Mouse (Mus musculus): ENCODE measurements around the gene Nemp2. TPM values are rescaled to one million over a fixed set of nuclear protein-coding genes. Genes with fewer than 3 reads are reported as not detected.

Nemp2 gene
- polyA plus RNA-seq, 1 experiment from 2014 or later = 6.6 TPM

DNA sequence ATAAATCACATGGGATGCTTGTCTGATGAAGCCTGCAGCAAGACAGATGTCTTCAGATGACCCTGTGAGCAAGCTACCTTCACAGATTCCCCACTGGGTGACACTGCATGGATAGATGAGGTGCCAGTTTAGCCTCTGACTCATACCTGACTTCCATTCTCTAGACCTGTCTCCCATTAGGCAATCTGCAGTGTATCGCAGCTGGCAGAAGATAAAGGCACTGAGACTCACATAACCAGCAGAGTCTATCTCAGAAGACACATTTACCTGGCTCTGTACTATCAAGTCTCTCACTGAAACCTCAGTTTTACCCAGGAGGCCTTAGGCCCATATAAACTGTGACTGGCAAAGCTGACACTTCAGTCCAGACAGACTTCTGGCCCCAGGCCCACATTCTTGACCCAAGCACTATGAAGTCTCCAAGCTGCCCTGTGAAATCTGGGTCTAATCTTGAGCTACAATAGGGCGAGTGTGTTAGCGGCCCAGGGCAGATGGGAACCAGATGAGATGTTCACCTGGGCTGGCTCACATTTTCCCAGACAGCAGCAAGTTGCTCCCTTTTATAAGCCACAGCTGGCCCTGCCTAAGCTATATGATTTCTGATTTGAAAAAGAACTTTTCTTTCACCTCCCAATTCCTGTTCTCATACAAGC lies 22.2 kb downstream of the Nemp2 start:
- peak; percentile 40 for TF ChIP-seq CTCF (IDR thresholded peaks at IDR 0.05)
- ATAC-seq (no peak), DNase-seq (ENCODE audit: low read depth, low spot score) (no peak)
- H3K27me3 ChIP-seq = no peaks in the 10 kb centered on the region
- ChIA-PET POLR2A (no interaction called here), CTCF (interaction anchor here (2.0 kb wide), 1 partner anchor 201 kb away, joined by 6 read pairs; no protein-coding TSS in a partner anchor)
- in situ Hi-C loops (cut with MboI; ENCODE audit: low pct_unique_long_range_greater_than_20kb) = no loop called here

GRCm38 (mm10) chr1:52653366-52653765 lies 22.9 kb downstream of the Nemp2 start:
- DNase-seq (ENCODE audit: low read depth, low spot score) (no peak), ATAC-seq (no peak)
- no peak for TF ChIP-seq CTCF (IDR thresholded peaks at IDR 0.05)
- ChIA-PET POLR2A (no interaction called here), CTCF (interaction anchor here (1.2 to 2.0 kb wide), 2 partner anchors 200 to 201 kb away, joined by 3 to 6 read pairs; no protein-coding TSS in a partner anchor)
- in situ Hi-C loops (cut with MboI; ENCODE audit: low pct_unique_long_range_greater_than_20kb) = no loop called here
- no peaks in the 10 kb centered on the region for H3K27me3 ChIP-seq

DNA sequence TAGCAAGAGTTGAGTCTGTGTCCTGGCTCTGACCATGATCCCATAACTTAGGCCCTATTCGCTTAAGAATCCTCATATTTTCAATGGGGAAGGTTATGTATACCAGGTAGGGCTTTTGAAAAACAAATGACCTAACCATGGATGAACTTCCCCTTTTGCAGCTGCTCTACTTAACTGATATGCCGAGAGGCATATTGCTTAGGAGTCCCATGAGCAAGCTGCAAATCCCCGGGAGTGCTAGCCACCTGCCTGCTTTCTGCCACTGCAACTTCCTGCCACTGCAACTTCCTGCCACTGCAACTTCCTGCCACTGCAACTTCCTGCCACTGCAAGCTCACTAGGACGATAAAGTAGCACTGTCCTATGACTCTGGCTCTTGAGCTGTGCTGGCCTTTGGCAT lies 24.6 kb downstream of the Nemp2 start:
- CTCF ChIA-PET = no interaction called here
- no peaks in the 10 kb centered on the region for H3K27me3 ChIP-seq
- DNase-seq (ENCODE audit: low read depth, low spot score) (no peak), ATAC-seq (no peak)
- no peak for TF ChIP-seq CTCF (IDR thresholded peaks at IDR 0.05)
- in situ Hi-C loops (cut with MboI; ENCODE audit: low pct_unique_long_range_greater_than_20kb) = no loop called here
- POLR2A ChIA-PET = no interaction called here

DNA sequence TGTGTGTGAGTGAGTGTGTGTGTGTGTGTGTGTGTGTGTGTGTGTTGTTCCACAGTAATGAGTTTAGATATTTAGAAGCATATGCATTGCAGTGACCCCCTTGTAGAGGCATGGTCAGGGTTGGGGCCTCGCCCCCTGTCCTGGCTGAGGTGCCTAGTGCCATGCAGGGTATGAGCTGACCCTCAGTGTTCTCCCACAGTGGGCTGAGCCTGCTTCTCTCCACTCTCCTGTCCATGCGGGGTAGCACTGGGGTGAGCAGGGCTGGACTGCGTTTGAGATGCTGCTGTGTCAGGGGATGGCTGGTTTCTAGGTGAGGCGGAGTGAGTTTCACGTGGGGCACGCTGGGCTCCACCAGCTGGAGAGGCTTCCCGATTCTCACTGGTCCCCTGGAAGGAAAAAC lies 27.7 kb downstream of the Nemp2 start:
- DNase-seq (ENCODE audit: low read depth, low spot score) = no peak
- CTCF ChIA-PET = no interaction called here
- no peak for ATAC-seq
- POLR2A ChIA-PET = no interaction called here
- H3K27me3 ChIP-seq = no peaks in the 10 kb centered on the region
- no peak for TF ChIP-seq CTCF (IDR thresholded peaks at IDR 0.05)
- in situ Hi-C loops (cut with MboI; ENCODE audit: low pct_unique_long_range_greater_than_20kb) = no loop called here

DNA sequence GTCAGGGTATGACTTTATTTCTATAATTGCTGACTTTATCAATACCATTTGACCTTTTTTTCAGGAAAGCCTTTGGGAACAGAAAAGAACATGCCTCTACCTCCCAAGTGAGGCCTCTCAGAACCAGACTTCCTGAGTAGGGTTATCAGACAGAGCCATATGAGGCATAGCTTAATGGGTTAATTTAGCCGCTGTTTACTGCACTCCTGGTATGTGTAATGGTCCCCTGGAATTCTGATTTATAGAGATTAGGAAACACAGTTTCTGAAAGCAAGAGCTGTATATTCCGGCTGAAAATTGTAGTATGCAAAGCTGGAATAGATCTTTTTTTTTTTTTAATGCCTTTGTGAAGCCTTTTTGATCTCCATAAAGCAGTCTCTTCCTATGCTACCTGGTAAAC lies 29.8 kb downstream of the Nemp2 start:
- in situ Hi-C loops (cut with MboI; ENCODE audit: low pct_unique_long_range_greater_than_20kb) = no loop called here
- DNase-seq (ENCODE audit: low read depth, low spot score) (no peak), ATAC-seq (no peak)
- ChIA-PET POLR2A (no interaction called here), CTCF (interaction anchor here (1.3 kb wide), 1 partner anchor 29 kb away, joined by 3 read pairs; no protein-coding TSS in a partner anchor)
- H3K27me3 ChIP-seq = no peaks in the 10 kb centered on the region
- TF ChIP-seq CTCF (IDR thresholded peaks at IDR 0.05) = no peak

- in situ Hi-C loops (cut with MboI; ENCODE audit: low pct_unique_long_range_greater_than_20kb) = no loop called here
- DNase-seq (ENCODE audit: low read depth, low spot score) (no peak), ATAC-seq (no peak)
- TF ChIP-seq CTCF (IDR thresholded peaks at IDR 0.05) = no peak
- H3K27me3 ChIP-seq = no peaks in the 10 kb centered on the region
- ChIA-PET POLR2A (no interaction called here), CTCF (interaction anchor here (1.3 kb wide), 1 partner anchor 29 kb away, joined by 3 read pairs; no protein-coding TSS in a partner anchor)
Measured at GRCm38 (mm10) chr1:52660765-52661164, 30.3 kb downstream of the Nemp2 start.

DNA sequence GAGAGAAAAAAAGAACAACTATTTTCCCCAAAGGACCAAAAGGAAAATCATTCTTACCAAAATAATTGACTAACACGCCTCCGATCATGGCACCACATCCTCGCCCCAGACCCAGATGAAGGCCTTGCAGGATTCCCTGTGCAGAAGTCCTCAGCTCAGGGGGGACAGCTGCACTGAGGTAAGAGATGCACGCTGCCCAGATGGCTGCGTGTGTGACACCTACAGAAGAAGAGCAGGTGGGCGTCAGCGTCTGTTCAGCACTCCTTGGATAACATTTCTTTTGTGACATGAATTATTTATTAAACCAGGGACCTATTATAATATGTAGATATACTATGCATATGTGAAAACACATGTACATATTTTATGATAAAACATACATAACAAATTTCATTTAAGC lies 32.7 kb downstream of the Nemp2 start:
- TF ChIP-seq CTCF (IDR thresholded peaks at IDR 0.05) = no peak
- no peaks in the 10 kb centered on the region for H3K27me3 ChIP-seq
- in situ Hi-C loops (cut with MboI; ENCODE audit: low pct_unique_long_range_greater_than_20kb) = no loop called here
- ATAC-seq (no peak), DNase-seq (ENCODE audit: low read depth, low spot score) (no peak)
- ChIA-PET CTCF (interaction anchor here (0.7 kb wide), 1 partner anchor 9 kb away, joined by 3 read pairs; no protein-coding TSS in a partner anchor), POLR2A (no interaction called here)

DNA sequence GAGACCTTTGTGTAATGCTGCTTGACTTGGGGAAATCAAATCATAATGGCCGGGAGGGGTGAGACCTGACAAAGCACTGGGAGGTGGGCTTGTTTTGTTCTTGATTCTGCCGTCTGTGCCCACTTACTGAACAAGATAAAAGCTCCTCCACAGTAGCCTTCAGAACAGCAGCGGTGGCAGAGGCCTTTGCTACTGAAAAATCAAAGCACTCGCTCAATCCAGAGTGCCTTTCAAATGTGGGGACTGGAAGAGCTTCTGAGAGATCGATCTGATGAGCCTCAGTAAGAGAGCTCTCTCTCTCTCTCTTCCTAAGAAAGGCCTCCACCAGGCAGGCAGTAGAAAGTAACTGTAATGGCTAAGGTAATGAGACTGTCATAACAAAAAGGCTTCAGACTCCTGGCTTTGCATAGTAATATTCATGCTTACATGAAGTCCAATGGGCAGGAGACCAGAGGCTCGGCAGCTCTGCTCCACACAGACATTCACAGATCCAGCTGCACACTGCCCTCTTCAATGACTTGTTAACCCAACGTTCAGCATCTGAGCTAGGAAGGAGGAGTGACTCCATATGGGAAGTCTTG lies 38.3 kb downstream of the Nemp2 start:
- POLR2A ChIA-PET = interaction anchor here (1.5 kb wide), 1 partner anchor 12 kb away, joined by 3 read pairs; no protein-coding TSS in a partner anchor
- no peak for ATAC-seq

DNA sequence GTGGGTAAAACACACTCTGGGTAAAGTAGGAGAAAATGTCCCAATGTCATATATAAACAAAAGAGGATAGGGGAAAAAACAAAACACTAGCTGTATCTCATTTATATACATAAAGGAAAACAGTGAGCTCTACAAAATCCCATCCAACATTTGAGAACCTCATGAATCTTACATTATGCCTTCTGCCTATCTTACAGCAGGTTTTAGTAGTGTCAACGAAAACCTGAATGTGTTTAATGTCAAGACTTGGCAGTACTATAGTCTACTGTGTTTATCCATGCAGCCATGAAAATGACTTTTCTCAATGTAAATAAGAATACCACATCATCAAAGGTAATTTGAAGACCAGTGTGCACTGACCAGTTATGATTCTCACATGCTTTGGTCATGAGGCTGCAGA lies 39.4 kb downstream of the Nemp2 start:
- CTCF ChIA-PET = interaction anchor here (1.4 kb wide), 1 partner anchor 13 kb away, joined by 3 read pairs; no protein-coding TSS in a partner anchor
- DNase-seq (ENCODE audit: low read depth, low spot score) (no peak), ATAC-seq (no peak)
- TF ChIP-seq CTCF (IDR thresholded peaks at IDR 0.05) = no peak
- no peaks in the 10 kb centered on the region for H3K27me3 ChIP-seq
- POLR2A ChIA-PET = interaction anchor here (0.5 kb wide), 1 partner anchor 82 kb away, joined by 3 read pairs; no protein-coding TSS in a partner anchor
- in situ Hi-C loops (cut with MboI; ENCODE audit: low pct_unique_long_range_greater_than_20kb) = no loop called here

More for the DNA sequence above, 38.3 kb downstream of the Nemp2 start:
- in situ Hi-C loops (cut with MboI; ENCODE audit: low pct_unique_long_range_greater_than_20kb) = no loop called here
- no peak for DNase-seq (ENCODE audit: low read depth, low spot score)
- CTCF ChIA-PET = interaction anchor here (1.1 kb wide), 1 partner anchor 18 kb away, joined by 3 read pairs; no protein-coding TSS in a partner anchor
- no peak for TF ChIP-seq CTCF (IDR thresholded peaks at IDR 0.05)
- H3K27me3 ChIP-seq = no peaks in the 10 kb centered on the region

DNA sequence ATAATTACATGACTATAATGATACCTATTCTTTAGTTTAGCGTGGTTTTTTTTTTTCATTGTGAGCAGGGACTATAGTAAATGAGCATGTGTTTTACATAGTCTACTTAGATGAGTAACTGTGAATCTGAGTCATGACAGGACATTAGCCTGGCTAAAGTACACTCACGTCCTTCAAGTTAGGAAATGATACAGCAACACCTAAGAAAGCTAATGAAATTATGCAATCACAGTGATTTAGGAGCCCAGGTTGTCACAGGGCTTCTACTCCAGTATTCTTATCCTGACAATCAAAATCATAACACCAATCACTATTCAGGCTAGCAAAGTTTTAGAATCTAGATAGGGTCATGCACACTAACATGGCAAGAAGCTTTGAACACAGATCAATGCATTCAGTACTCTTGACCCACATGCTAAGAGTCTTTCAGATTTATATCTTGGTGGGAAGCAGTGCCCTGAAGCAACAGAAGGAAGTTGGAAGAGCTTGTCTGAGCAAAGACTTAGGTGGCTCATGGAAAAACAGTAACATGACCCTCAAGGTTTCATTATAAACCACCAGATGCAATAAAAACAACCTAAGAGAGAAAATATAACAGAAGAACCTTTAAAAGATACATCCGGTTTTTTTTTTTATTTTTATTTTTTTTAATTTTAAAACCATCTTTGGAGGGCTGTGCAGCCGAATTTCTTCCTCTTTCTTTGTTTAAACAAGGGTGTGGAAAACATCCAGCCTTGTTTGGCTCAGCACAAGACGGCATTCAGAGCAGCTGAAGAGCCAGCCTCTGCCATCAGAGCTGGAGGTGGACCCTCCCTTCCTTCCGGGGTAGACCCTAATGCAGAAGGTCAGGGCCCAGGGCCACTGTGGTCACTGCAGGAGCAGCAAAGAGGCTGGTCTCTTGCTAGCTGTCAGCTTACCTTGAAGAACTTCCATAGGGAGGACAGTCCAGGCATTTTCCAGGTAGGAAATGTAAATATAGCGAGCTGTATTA lies 45.4 kb downstream of the Nemp2 start:
- H3K27me3 ChIP-seq = no peaks in the 10 kb centered on the region
- ATAC-seq = no peak
- in situ Hi-C loops (cut with MboI; ENCODE audit: low pct_unique_long_range_greater_than_20kb) = no loop called here
- CTCF ChIA-PET = no interaction called here
- no peak for DNase-seq (ENCODE audit: low read depth, low spot score)
- POLR2A ChIA-PET = interaction anchor here (0.6 kb wide), 1 partner anchor 12 kb away, joined by 3 read pairs; no protein-coding TSS in a partner anchor
- TF ChIP-seq CTCF (IDR thresholded peaks at IDR 0.05) = no peak

Measured in Patski (cell line).